Mouse (Mus musculus) stomach, postnatal 0 days (tissue): ENCODE results near the gene Tent5a. TPM values are rescaled to one million over a fixed set of nuclear protein-coding genes. Genes with fewer than 3 reads are reported as not detected.

Source experiments
- ATAC-seq: fragments of 200-750 bp; cut with Nextera tagmentation; 2 replicates; pipeline ENCODE4 v1.8.0; 2017; ENCODE audit not compliant: low FRiP score, low TSS enrichment
- DNase-seq: peaks from one replicate; pipeline ENCODE4 v3.0.0-alpha.2; 2016; ENCODE audit warnings: low spot score
- H3K27ac ChIP-seq: fragments of 300-500 bp; sonication (generic); replicated peaks from 2 replicates; pipeline ENCODE4 v1.5.1; 2014; ENCODE audit warnings: mild to moderate bottlenecking, control low read depth
- H3K27me3 ChIP-seq: fragments of 300-500 bp; sonication (generic); 2 replicates; pipeline ENCODE4 v1.6.1; 2014; ENCODE audit warnings: low read length; ENCODE audit not compliant: control insufficient read depth, insufficient read depth
- H3K36me3 ChIP-seq: fragments of 300-500 bp; sonication (generic); 2 replicates; pipeline ENCODE4 v1.6.1; 2014; ENCODE audit warnings: low read length, mixed read lengths; ENCODE audit not compliant: control insufficient read depth, insufficient read depth
- H3K4me1 ChIP-seq: fragments of 300-500 bp; sonication (generic); replicated peaks from 2 replicates; pipeline ENCODE4 v1.6.1; 2014; ENCODE audit warnings: antibody characterized with exemption; ENCODE audit not compliant: control insufficient read depth, insufficient read depth
- H3K4me2 ChIP-seq: fragments of 300-500 bp; sonication (generic); replicated peaks from 2 replicates; pipeline ENCODE4 v1.6.1; 2014; ENCODE audit warnings: low read depth, mild to moderate bottlenecking, control low read depth, moderate library complexity
- H3K4me3 ChIP-seq: fragments of 300-500 bp; sonication (generic); 2 replicates; pipeline ENCODE4 v1.5.1; 2014; ENCODE audit warnings: low read depth, low read length, control low read depth
- H3K9ac ChIP-seq: fragments of 300-500 bp; sonication (generic); 2 replicates; pipeline ENCODE4 v1.6.1; 2014; ENCODE audit warnings: mild to moderate bottlenecking, low read length, control low read depth, mixed read lengths
- H3K9me3 ChIP-seq: fragments of 300-500 bp; sonication (generic); 2 replicates; pipeline ENCODE4 v1.6.1; 2016; ENCODE audit warnings: low read length; ENCODE audit not compliant: control insufficient read depth
- CTCF ChIP-seq: IDR thresholded peaks from 2 replicates; pipeline ENCODE4 v1.5.1; 2016; ENCODE audit warnings: antibody characterized with exemption, low read depth, mild to moderate bottlenecking, moderate library complexity
- EP300 ChIP-seq: optimal IDR thresholded peaks from 2 replicates; pipeline ENCODE3; 2016; ENCODE audit warnings: antibody characterized with exemption
- WGBS: fragments of 180-500 bp; shearing (Covaris S2); extraction: QIAGEN DNeasy Blood & Tissue Kit; methylation state at CpG from one replicate; pipeline ENCODE4 v1.1.7; 2014; 5-methylcytosine and 5-hydroxymethylcytosine counted together
- polyA plus RNA-seq: library from polyadenylated mRNA; unstranded; fragments of >200 nt; fragmentation: Nextera tagmentation; extraction: Ambion mirVana; gene quantifications from 2 replicates; pipeline ENCODE4 v1.2.1, GENCODE M21; 2015

Gene Tent5a
- polyA plus RNA-seq, 1 experiment from 2014 or later, result 22.9 TPM

DNA sequence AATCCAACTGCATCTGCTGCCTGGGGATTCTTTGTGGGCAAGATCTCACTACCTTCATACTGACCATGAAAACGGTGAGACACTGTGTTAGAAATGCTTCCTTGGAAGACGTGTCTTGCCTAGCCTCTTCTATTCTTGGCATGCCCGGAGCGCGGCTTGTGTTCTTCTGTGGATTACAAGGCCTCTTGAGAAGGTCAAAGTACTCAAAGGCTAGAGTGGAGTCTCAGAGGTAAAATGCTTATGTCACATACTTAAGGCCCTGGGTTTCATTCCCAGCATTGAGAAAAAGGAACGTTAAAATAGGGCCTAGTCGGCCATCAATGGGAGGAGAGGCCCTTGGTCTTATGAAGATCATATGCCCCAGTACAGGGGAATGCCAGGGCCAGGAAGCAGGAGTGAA is 8.9 kb upstream of the Tent5a start:
- Histone ChIP-seq H3K9ac (no peak overlapping the region), H3K4me2 (no peak overlapping the region), H3K27ac (no peak overlapping the region), H3K9me3 (no peaks in the 10 kb centered on the region), H3K36me3 (no peaks in the 10 kb centered on the region), H3K4me1 (no peaks in the 10 kb centered on the region), H3K27me3 (no peaks in the 10 kb centered on the region), H3K4me3 (no peak overlapping the region)
- 93% methylated on average over 7 of the region's 7 CpGs for WGBS
- ATAC-seq, result no peak
- no peak for DNase-seq
- no peak for TF ChIP-seq EP300
- no peak for TF ChIP-seq CTCF

DNA sequence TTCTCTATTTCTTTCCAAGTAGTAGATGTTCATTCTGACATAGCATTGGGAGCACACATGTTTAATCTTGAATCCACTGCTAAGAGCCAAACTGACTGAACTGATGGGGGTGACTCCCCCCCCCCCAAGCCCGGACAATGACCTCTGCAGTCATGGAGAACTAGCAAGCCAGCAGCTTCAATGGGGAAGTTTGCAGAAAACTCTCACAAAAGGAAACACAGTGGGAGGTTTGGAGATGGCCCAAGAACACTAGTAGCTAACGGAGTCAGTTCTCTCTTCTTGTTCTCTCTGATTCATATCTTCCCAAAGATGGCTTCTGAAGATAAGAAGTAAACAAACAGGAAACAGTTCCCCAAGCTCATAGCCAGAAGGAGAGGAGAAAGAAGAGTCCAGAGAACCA is 4.4 kb upstream of the Tent5a start:
- no peaks in the 10 kb centered on the region for H3K9me3 ChIP-seq
- DNase-seq, result no peak
- H3K4me2 ChIP-seq, result no peak overlapping the region
- no peak for TF ChIP-seq EP300
- no peak for TF ChIP-seq CTCF
- WGBS, result 69% methylated on average over 2 of the region's 2 CpGs
- no peak overlapping the region for H3K9ac ChIP-seq
- no peaks in the 10 kb centered on the region for H3K4me1 ChIP-seq
- no peaks in the 10 kb centered on the region for H3K27me3 ChIP-seq
- no peak for ATAC-seq
- no peaks in the 10 kb centered on the region for H3K36me3 ChIP-seq
- no peak overlapping the region for H3K27ac ChIP-seq
- no peak overlapping the region for H3K4me3 ChIP-seq

DNA sequence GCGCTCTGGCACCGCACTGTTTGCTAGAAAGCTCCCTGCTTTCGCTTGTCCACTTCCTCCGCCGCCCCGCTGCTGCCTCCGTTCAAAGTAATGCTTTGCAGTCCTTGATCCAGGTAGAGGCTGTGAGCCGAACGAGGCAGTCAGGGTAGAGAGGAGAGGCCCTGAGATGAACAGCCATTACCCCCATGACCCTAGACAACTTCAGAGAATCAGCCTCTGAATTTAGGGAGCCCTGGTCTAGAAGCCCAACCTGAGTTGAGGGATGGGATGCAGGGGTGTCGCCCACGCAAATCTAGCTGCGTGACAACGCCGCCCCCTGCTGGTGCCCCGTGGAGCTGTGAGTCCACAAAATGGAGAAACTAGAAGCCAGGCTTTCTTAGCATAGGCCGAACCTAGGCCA is 1.1 kb upstream of the Tent5a start:
- H3K27me3 ChIP-seq, result no peaks in the 10 kb centered on the region
- ATAC-seq, result peak; percentile 48
- no peaks in the 10 kb centered on the region for H3K9me3 ChIP-seq
- peak overlapping the region; percentile 78 for H3K4me3 ChIP-seq
- no peaks in the 10 kb centered on the region for H3K36me3 ChIP-seq
- H3K4me2 ChIP-seq, result peak overlapping the region; percentile 81
- H3K4me1 ChIP-seq, result no peaks in the 10 kb centered on the region
- peak overlapping the region; percentile 94 for H3K27ac ChIP-seq
- H3K9ac ChIP-seq, result peak overlapping the region; percentile 80
- no peak for TF ChIP-seq EP300
- TF ChIP-seq CTCF, result peak; percentile 99
- peak; percentile 91 for DNase-seq
- under 1% methylated on average over 16 of the region's 16 CpGs for whole genome bisulfite sequencing

DNA sequence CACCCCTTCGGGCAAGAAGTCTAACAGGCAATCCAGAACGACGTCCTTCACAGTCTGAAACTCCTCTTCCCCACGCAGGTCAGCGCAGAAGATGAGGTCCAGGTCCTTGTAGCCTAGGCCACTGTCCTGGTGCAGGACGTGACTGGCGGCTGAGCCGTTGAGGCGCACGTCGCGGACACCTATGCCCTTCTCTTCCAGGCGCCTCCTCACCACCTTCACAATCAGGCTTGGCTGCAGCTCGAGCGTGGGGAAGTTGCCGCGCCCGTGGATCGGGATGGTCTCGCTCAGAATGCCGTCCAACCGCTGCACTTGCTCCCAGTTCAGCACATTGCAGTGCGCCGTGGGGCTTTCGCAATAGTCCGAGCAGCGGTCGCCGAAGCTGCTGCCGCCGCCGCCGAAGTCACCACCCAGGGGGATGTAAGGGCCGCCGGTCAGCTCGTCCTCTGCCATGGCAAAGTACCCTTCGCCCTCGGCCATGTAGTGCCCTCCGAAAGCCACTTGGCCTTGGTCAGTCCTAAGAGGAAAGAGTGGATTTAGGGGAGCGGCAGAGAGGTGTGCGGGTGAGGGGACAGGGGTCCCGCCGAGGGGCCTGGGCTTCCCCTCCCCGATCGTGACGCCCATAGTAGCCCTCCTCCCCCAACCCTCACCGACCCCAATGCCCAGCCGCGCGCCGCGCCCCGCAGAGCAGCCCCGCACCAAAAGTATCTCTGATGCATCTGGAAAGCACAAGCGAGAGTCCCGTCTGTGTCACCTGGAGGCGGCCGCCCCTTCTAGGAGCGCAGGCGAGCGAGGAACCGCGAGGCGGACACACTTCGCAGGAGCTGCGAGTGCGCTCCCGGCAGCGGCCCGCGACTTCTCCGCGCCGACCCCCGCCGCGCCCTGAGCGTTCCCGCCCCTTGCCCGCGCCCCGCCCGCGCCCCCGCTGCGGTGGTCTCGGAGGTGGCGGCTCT is 581 bp downstream of the Tent5a start:
- ATAC-seq, result peak; percentile 55
- peak; percentile 68 for DNase-seq
- Histone ChIP-seq H3K4me3 (peak overlapping the region; percentile 78), H3K4me1 (no peaks in the 10 kb centered on the region), H3K27me3 (no peaks in the 10 kb centered on the region), H3K36me3 (no peaks in the 10 kb centered on the region), H3K27ac (peak overlapping the region; percentile 94), H3K4me2 (peak overlapping the region; percentile 81), H3K9ac (peak overlapping the region; percentile 80), H3K9me3 (no peaks in the 10 kb centered on the region)
- TF ChIP-seq EP300 (no peak), CTCF (no peak)
- WGBS, result under 1% methylated on average over 80 of the region's 88 CpGs

DNA sequence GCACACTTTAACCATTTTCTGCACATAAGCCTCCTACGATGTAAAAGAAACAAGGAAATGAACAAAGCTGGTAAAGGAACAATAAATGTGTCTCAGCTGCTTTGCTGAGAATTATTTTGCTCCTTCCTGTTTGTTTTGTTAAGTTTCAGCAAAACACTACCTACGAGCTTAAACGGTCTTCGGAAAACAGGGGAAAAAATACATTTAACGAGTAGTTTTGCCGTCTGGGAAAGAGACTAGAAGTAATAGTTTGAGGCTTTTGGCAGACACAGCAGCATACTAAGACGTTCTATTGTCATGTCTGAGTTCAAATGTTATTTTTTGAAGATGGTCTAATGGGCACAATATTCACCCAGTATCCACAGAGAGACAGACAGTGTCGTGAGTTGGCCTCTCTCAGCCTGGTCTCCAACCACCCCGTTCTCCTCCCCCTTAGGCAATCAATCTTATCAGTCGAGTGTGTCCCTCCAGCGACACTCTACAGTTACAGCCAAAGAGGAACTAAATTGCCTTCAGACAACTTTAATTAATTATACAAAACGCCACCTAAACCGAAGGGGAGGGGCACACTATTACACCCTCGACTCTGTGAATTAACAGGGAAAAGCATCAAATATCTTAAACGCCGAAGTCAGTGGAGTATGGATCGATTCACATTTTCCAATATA is 1.8 kb downstream of the Tent5a start:
- Histone ChIP-seq H3K36me3 (no peaks in the 10 kb centered on the region), H3K9ac (peak overlapping the region; percentile 80), H3K27ac (no peak overlapping the region), H3K9me3 (no peaks in the 10 kb centered on the region), H3K4me2 (peak overlapping the region; percentile 81), H3K27me3 (no peaks in the 10 kb centered on the region), H3K4me1 (no peaks in the 10 kb centered on the region), H3K4me3 (peak overlapping the region; percentile 78)
- DNase-seq (peak; percentile 22), ATAC-seq (no peak)
- WGBS, result 21% methylated on average over 17 of the region's 17 CpGs
- TF ChIP-seq EP300 (no peak), CTCF (0 out of 2 replicates have a peak, but pooled peaks have one; percentile 16)
